Mouse (Mus musculus) lung, embryonic 15.5 days (tissue): Measurements from ENCODE around the gene Gm10230. TPM values are rescaled to one million over a fixed set of nuclear protein-coding genes. Genes with fewer than 3 reads are reported as not detected.
"Not testable (repeated sequence)": the region's sequence is repeated elsewhere in the genome, so short reads cannot be mapped to it uniquely, and the experiment has no call there.

Source experiments
- ATAC-seq: fragments of 200-750 bp; cut with Nextera tagmentation; 2 replicates; pipeline ENCODE4 v1.8.0; 2017; ENCODE audit warnings: moderate number of reproducible peaks, borderline replicate concordance; ENCODE audit not compliant: low FRiP score, low TSS enrichment; ENCODE audit errors: extremely low read depth
- H3K27ac ChIP-seq: fragments of 300-500 bp; sonication (generic); 2 replicates; pipeline ENCODE4 v1.5.1; 2015; ENCODE audit warnings: moderate library complexity, mild to moderate bottlenecking, inconsistent platforms
- H3K27me3 ChIP-seq: fragments of 300-500 bp; sonication (generic); 2 replicates; pipeline ENCODE4 v1.6.1; 2015; ENCODE audit warnings: inconsistent platforms
- H3K36me3 ChIP-seq: fragments of 300-500 bp; sonication (generic); 2 replicates; pipeline ENCODE4 v1.6.1; 2015; ENCODE audit warnings: inconsistent platforms
- H3K4me1 ChIP-seq: fragments of 300-500 bp; sonication (generic); 2 replicates; pipeline ENCODE4 v1.6.1; 2015; ENCODE audit warnings: inconsistent platforms
- H3K4me2 ChIP-seq: fragments of 300-500 bp; sonication (generic); 2 replicates; pipeline ENCODE4 v1.6.1; 2015; ENCODE audit warnings: inconsistent platforms, mild to moderate bottlenecking, moderate library complexity
- H3K4me3 ChIP-seq: fragments of 300-500 bp; sonication (generic); 2 replicates; pipeline ENCODE4 v1.5.1; 2015; ENCODE audit warnings: mild to moderate bottlenecking, inconsistent platforms
- H3K9ac ChIP-seq: fragments of 300-500 bp; sonication (generic); 2 replicates; pipeline ENCODE4 v1.6.1; 2015; ENCODE audit warnings: inconsistent platforms
- H3K9me3 ChIP-seq: fragments of 300-500 bp; sonication (generic); 2 replicates; pipeline ENCODE4 v1.6.1; 2016; ENCODE audit warnings: inconsistent platforms
- WGBS: fragments of 180-500 bp; shearing (Covaris S2); methylation state at CpG from one replicate; pipeline ENCODE4 v1.1.7; 2015; 5-methylcytosine and 5-hydroxymethylcytosine counted together
- microRNA-seq: library from miRNA; unstranded; fragments of <30 nt; microRNA quantifications from one replicate; pipeline ENCODE4, GENCODE M21; 2016
- polyA plus RNA-seq: library from polyadenylated mRNA; unstranded; fragments of >200 nt; fragmentation: Nextera tagmentation; extraction: Ambion mirVana; gene quantifications from 2 replicates; pipeline ENCODE4 v1.2.1, GENCODE M21; 2015

Gene Gm10230
- not detected in 2 replicates for polyA plus RNA-seq

GRCm38 (mm10) chrX:27494782-27495181, at the start of gene Gm10230:
Gm10230 (minus strand) TSS chrX:27494882.
- no CpG with 5 or more reads among the region's 7 CpGs for WGBS
- not testable (repeated sequence) for H3K9me3 ChIP-seq, H3K27me3 ChIP-seq, H3K27ac ChIP-seq, H3K4me1 ChIP-seq, H3K9ac ChIP-seq, H3K4me2 ChIP-seq, H3K4me3 ChIP-seq, H3K36me3 ChIP-seq, ATAC-seq

Small RNAs within 50 kb of the gene (microRNA-seq; reads per million reads assigned to microRNA genes)
- gene Gm44452 = not detected
